Mouse (Mus musculus) olfactory bulb, adult 2 months (tissue): ENCODE results near the gene 1700013G24Rik. TPM values are rescaled to one million over a fixed set of nuclear protein-coding genes. Genes with fewer than 3 reads are reported as not detected.
A peak's percentile ranks its signal among the peaks of the same experiment; 100 is the strongest.
"Not testable (repeated sequence)": the region's sequence is repeated elsewhere in the genome, so short reads cannot be mapped to it uniquely, and the experiment has no call there.

Source experiments
- H3K27ac ChIP-seq: fragments of 200-500 bp; 2 replicates; pipeline ENCODE4 v1.5.1; 2012; ENCODE audit warnings: low read depth, low read length; ENCODE audit not compliant: insufficient read depth
- H3K4me1 ChIP-seq: fragments of 200-500 bp; 2 replicates; pipeline ENCODE4 v1.6.1; 2012; ENCODE audit warnings: low read length; ENCODE audit not compliant: control insufficient read depth, insufficient read depth
- H3K4me3 ChIP-seq: fragments of 200-500 bp; 2 replicates; pipeline ENCODE4 v1.5.1; 2012; ENCODE audit warnings: mild to moderate bottlenecking, low read depth, low read length, moderate library complexity; ENCODE audit not compliant: insufficient read depth
- CTCF ChIP-seq: fragments of 200-500 bp; IDR thresholded peaks from 2 replicates; pipeline ENCODE4 v1.5.1; 2012; ENCODE audit warnings: low read depth, mild to moderate bottlenecking, low read length, moderate library complexity; ENCODE audit not compliant: insufficient read depth
- POLR2A ChIP-seq: fragments of 200-500 bp; IDR thresholded peaks from 2 replicates; pipeline ENCODE4 v1.6.1; 2012; ENCODE audit warnings: mild to moderate bottlenecking, low read depth, low read length, moderate library complexity; ENCODE audit not compliant: insufficient read depth
- WGBS: fragments of 180-500 bp; shearing (Covaris S2); methylation state at CpG from one replicate; pipeline ENCODE4 v1.1.7; 2018; 5-methylcytosine and 5-hydroxymethylcytosine counted together
- polyA plus RNA-seq: library from polyadenylated mRNA; stranded (reverse); fragments of >200 nt; gene quantifications from 2 replicates; pipeline ENCODE4 v1.2.4, GENCODE M21; 2012; ENCODE audit warnings: low replicate concordance; ENCODE audit not compliant: missing spikeins, insufficient read depth, insufficient read length

1700013G24Rik gene
- polyA plus RNA-seq: not detected in 2 replicates

DNA sequence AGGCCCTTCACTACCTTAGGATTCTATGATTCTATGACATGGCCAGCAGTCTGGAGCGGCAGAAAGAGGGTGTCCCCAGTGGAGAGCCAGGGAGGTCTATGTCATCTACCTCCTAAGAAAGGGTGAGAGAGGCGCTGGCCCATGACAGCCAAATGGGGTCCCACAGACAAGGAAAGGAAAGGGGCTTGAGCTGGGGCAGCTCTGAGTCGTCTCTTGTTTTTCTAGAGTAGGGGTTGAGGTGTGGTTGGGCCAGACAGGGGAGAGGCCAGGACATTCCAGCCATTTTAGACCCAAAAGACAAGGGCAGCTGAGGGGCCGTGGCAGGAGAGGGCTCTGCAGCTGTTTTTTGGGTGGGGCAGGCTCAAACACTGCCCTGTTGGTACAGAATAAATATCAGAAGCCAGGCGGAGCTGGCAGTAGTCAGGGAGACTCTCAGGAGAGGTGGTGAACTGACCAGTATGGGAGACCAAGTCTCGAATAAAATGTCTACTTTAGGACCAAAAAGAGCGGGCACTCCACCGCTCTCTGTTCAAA, at the start of gene 1700013G24Rik:
Gene 1700013G24Rik, plus strand, starts transcription at position 51 of the 534 bp plus-strand sequence.
- no peak within 1 kb of the TSS for H3K4me3 ChIP-seq
- 93% methylated on average over 8 of the region's 8 CpGs for WGBS
- no peak within 1 kb of the TSS for H3K27ac ChIP-seq
- no peak for TF ChIP-seq CTCF
- no peak for TF ChIP-seq POLR2A
- peaks cover 5% of the 10 kb centered on the region for H3K4me1 ChIP-seq

DNA sequence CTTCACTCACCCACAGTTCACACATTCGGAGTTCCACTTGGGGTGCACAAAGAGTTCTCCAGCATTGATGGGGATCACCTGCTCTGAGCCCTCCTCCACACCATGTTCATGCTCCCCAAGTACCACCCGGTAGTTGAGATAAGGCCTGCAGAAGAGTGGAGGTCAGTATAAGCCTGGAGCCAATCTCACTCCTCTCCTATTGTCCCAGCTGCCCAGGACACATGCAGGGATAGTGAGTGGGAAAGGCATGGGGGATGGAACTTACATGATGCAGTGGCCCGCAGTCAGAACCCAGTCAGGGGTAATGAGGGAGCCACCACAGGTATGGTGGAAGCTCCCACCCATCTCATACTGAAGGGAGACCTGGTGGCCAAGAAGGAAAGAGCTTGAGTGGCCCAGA, 47.5 kb upstream of the 1700013G24Rik start:
- no peak overlapping the region for H3K4me3 ChIP-seq
- no peak for TF ChIP-seq CTCF
- no peak for TF ChIP-seq POLR2A
- H3K4me1 ChIP-seq: no peaks in the 10 kb centered on the region
- H3K27ac ChIP-seq: no peak overlapping the region
- whole genome bisulfite sequencing: 91% methylated on average over 3 of the region's 3 CpGs

DNA sequence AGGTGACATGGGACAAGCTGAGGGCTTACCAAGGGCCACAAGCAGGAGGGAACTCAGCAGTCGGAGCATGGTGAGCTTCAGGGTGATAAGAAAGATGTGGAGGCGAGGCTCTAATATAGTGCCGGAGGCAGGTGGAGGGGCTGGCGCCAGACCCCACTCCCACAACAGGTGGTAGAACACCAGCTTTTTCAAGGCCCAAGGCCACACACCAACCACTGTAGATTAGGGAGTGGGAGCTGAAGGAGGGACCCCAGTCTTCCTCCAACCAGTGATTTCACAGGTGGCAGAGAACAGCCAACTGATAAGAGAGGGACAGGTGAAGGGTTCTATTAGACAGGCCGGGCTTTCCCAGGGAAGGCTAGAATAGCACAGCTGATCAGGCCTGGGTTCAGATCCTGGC, 43.4 kb upstream of the 1700013G24Rik start, which contains the start of gene Cela3a:
Gene Cela3a, minus strand, starts transcription at position 101 of the 400 bp plus-strand sequence.
- H3K4me1 ChIP-seq: peaks cover 8% of the 10 kb centered on the region
- TF ChIP-seq CTCF (no peak), POLR2A (no peak)
- no peak within 1 kb of the TSS for H3K4me3 ChIP-seq
- WGBS: 95% methylated on average over 5 of the region's 5 CpGs
- H3K27ac ChIP-seq: no peak within 1 kb of the TSS

DNA sequence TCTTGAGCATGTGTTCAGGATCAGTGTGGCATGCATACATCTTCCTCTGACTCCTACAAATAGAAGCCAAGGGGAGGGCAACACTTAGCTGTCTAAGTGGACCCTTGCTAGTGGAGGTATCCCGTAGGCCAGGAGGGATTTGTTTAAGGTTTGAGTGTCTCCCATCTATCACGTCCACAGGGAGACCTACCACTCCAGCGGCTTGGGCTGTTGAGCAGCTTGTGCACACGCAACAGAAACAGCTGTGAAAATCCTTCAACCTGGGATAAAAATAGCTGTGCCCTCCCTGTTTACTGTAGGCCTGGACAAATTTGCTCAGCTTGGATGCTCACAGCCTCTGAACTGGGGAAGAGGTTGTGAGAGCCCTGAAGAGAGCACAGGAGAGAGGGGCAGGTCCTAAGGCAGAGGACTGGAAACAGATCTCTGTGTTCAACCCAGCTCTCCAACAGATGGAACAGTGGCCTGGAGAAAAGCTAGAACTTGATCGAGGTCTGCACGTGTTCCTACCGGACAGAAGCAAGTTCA, 40.8 kb upstream of the 1700013G24Rik start:
- Histone ChIP-seq H3K27ac (peak overlapping the region; percentile 57; the same call in 1 of the 2 replicates), H3K4me1 (peaks cover 16% of the 10 kb centered on the region)
- not testable (repeated sequence) for H3K4me3 ChIP-seq
- WGBS: 66% methylated on average over 7 of the region's 7 CpGs

DNA sequence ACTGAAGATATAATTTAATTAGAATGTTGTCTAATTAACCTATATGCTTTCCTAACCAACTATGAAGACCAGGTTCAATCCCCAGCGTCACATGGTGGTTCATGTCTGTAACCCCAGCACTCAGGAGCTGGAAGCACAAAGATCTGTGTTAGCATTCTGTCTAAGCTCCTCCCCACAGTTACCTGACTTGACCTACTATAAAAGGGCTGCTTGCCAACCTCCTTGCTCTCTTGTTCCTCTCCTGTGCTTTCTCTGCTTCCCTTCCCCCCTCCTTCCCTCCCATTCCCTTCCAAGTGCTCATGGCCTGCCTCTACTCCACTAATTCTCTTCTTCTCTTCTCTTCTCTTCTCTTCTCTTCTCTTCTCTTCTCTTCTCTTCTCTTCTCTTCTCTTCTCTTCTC, 38.1 kb upstream of the 1700013G24Rik start:
- WGBS: 74% methylated on average over 1 of the region's 1 CpGs
- H3K4me3 ChIP-seq: no peak overlapping the region
- no peak overlapping the region for H3K27ac ChIP-seq

DNA sequence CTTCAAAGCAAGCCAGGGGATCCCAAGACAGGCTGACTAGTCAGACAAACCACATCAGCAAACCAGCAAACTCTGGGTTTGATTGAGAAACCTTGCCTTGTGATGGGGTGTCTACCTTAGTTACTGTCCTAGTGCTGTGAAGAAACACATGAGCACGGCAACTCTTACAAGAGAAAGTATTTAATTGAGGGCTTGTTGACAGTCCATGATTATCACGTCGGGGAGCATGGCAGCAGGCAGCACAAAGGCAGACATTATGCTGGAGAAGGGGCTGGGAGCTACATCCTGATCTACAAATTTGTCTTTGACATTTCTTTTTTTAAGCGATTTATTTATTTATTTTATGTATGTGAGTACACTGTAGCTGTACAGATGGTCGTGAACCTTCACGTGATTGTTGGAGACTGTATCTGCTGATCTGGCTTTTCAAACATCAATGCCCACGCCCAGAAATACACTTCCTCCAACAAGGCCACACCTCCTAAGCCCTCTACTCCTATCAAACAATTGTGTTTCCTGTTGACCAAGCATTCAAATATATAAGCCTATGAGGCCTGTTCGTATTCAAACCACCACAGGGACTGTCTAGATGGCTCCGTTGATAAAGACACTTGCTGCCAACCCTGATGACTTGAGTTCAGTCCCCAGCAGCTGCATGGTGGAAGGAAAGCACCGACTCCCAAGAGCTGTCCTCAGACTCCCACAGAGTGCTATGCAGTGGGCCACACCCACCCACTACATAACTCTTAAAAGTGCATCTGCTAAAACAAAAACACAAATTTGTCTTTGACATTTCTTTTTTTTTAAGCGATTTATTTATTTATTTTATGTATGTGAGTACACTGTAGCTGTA, 35.1 kb upstream of the 1700013G24Rik start:
- no peak for TF ChIP-seq POLR2A
- no peak for TF ChIP-seq CTCF
- 29% methylated on average over 11 of the region's 11 CpGs for WGBS
- peaks cover 14% of the 10 kb centered on the region for H3K4me1 ChIP-seq
- H3K27ac ChIP-seq: peak overlapping the region; percentile 85
- H3K4me3 ChIP-seq: no peak overlapping the region

More for the DNA sequence above, 38.1 kb upstream of the 1700013G24Rik start:
- peaks cover 22% of the 10 kb centered on the region for H3K4me1 ChIP-seq
- TF ChIP-seq POLR2A (no peak), CTCF (no peak)

DNA sequence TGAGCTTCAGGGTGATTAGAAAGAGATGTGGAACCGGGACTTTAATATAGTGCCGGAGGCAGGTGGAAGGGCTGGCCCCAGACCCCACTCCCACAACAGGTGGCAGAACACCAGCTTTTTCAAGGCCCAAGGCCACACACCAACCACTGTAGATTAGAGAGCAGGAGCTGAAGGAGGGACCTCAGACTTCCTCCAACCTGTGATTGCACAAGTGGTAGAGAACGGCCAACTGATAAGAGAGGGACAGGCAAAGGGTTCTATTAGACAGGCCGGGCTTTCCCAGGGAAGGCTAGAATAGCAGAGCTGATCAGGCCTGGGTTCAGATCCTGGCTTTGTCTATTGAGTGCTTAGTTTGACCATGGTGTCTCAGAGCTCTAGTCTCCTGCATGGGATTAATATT, 22.6 kb upstream of the 1700013G24Rik start, which contains the start of gene Cela3b:
Gene Cela3b, minus strand, starts transcription at position 39 of the 400 bp plus-strand sequence.
- Histone ChIP-seq H3K27ac (no peak within 1 kb of the TSS), H3K4me1 (peaks cover 5% of the 10 kb centered on the region; the same call in 1 of the 2 replicates), H3K4me3 (no peak within 1 kb of the TSS)
- TF ChIP-seq CTCF (no peak), POLR2A (no peak)
- WGBS: 98% methylated on average over 4 of the region's 4 CpGs

DNA sequence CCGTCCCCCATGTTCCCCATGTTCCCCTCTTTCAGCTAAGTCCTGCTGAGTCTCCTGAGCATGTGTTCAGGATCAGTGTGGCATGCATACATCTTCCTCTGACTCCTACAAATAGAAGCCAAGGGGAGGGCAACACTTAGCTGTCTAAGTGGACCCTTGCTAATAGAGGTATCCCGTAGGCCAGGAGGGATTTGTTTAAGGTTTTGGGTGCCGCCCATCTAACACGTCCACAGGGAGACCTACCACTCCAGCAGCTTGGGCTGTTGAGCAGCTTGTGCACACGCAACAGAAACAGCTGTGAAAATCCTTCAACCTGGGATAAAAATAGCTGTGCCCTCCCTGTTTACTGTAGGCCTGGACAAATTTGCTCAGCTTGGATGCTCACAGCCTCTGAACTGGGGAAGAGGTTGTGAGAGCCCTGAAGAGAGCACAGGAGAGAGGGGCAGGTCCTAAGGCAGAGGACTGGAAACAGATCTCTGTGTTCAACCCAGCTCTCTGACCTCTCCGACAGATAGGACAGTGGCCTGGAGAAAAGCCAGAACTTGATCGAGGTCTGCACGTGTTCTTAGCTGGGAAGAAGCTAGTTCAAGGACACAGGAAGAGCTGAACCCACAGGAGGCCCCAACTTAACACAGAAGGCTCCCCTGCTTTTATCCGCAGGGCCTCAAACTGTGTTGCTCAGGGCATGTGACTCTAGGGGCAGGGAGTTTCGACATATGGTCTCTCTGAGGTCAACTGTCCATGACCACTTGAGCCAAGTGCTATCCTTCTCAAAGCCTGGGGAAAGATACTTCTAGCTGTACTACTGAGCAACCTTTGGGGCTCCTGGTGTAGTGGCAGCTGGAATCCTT, 20.2 kb upstream of the 1700013G24Rik start:
- whole genome bisulfite sequencing: 52% methylated on average over 10 of the region's 10 CpGs
- not testable (repeated sequence) for H3K4me3 ChIP-seq
- H3K4me1 ChIP-seq: peaks cover 20% of the 10 kb centered on the region

More for the DNA sequence above, 20.2 kb upstream of the 1700013G24Rik start:
- H3K27ac ChIP-seq: peak overlapping the region; percentile 25; the same call in 1 of the 2 replicates
